Mouse (Mus musculus) inflammation-experienced regulatory T-cells, adult 6 months (primary cell): ENCODE measurements at regions not wholly inside any gene's neighbourhood (a gene's known extent, or its start where the extent isn't known, plus 50 kb on each side); places are given as distances from the start of the nearest gene placed in this dataset.
"Not testable (repeated sequence)": the region's sequence is repeated elsewhere in the genome, so short reads cannot be mapped to it uniquely, and the experiment has no call there.

Source experiments
- ATAC-seq: one replicate; pipeline ENCODE4 v1.8.0; 2017

DNA sequence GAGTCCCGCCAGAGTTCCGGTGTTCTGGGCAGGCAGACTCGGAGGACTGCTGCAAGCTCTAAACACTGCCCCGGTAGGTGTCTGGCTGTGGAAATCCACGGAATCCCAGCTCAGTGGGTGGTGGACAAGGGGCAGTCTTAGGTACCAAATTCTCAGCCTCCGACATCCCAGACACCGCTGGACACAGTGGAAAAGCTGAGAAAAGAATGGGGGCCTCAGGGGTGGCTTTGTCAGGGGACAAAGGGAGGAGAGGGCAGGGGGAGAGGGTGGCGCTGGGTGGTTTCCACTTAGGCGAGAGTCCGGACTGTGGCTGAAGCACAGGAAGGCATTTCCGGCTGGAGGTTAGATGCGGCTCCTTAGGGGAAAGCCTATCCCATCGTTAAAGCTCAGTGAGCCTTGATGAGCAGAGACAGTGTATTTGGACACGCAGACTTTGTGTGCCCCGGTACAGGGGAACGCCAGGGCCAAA is 217.5 kb upstream of the Zpld1 start:
- no peak for ATAC-seq

DNA sequence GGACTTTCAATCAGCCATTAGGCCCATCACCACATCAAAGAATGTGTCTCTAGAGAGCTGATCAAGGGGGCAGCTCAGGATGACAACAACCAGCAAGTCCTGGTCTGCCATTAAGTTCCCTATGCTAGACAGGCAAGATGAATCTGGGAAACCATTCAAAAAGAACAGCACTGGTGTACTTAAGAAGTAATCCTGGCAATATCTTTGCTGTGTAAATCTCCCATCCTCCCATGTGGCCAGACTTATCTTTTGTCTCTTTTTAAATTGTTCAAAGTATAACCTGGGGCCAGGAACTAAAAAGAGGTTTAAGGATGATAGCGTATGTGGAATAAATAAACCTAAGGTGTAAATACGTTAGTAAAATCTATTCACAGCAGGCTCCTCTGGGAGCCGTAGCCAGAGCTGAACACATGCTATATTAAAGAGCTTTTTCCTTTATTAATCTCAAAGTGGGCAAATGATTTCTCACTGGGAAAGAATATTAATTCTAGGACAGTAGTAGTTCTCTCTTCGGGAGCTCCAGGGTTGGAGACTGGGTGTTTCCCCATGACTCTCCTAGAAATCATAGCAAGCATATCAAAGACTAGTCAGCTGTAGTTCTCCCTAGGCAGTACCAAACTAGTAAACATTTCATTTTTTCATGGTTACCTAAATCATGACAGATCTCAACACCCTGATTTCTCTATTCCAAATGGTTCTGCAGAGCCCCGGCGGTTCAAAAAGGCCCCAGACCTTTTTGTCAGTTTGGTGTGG is 216.8 kb upstream of the Zpld1 start:
- ATAC-seq, result no peak

DNA sequence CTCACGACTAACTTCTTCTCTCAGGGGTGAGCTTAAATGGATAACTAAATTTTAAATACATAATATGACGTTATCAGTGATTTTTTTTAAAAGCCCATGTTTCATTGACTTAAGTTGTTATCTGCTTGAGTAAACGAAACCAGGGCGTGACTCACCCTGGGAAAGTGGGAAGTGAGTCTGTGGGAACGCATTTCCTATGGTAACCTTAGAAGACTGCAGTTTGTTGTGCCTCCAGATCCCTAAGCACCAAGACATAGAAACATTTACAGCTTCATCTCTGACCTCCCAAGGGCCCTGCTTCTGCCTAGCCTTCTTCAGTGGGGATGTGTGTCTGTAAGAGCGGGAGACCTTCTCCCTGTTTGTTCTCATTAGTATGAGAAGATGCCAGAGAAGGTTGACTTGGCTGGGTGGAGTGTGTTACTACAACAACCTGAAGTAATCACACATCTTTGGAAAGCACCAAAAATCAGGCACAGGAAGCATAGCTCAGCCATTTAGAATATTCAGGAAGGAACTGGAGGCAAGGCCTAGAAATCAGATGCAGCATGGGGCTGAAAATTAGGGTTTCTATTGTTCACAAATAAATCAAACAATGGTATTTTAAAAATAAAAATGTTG is 207.1 kb upstream of the Zpld1 start:
- ATAC-seq, result no peak

DNA sequence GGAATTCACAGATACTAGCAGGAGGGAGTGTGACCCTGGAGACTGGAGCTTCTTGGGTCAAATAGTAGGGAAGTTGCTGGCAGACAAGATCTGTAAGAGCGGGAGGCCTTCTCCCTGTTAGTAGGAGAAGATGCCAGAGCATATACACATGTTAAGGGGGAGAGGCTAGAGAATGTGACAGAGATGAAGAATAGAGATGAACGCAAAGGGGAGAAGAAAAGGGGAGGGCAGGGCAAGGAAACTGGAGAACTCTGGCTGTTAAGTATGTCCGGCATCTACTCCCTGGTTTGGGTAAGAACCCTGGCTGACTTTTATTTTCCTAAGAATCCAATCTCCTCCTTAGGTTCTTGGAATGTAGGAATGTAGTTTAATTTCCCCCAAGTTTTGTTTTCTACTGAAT is 206.5 kb upstream of the Zpld1 start:
- no peak for ATAC-seq

DNA sequence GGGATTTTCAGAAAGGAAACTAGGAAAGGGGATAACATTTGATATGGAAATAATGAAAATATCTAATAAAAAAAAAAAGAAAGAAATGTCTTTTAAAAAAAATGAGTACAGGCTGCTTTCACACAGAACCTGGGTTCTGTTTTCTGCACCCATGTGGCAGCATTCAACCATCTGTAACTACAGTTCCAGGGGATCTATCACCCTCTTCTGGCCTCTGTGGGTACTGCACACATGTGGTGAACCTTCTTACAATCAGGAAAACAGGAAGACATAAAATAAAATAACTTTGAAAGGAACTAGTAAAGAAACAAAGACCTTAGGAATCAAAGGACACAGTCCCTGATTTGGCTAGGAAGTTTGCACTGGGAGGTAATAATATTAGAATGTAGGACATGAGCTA is 205.5 kb upstream of the Zpld1 start:
- no peak for ATAC-seq

DNA sequence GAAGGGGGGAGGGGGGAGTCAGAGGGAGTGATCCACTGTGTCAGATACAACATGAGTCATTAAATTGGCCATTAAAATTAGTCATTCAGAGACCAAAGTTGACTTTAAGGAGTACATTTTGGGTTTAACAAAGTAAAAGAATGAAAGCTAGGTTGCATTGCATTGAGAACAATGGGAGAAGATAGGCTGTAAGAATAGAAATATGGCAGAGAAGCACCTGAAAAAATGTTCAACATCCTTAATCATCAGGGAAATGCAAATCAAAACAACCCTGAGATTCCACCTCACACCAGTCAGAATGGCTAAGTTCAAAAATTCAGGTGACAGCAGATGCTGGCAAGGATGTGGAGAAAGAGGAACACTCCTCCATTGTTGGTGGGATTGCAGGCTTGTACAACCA is 202.0 kb upstream of the Zpld1 start:
- not testable (repeated sequence) for ATAC-seq

DNA sequence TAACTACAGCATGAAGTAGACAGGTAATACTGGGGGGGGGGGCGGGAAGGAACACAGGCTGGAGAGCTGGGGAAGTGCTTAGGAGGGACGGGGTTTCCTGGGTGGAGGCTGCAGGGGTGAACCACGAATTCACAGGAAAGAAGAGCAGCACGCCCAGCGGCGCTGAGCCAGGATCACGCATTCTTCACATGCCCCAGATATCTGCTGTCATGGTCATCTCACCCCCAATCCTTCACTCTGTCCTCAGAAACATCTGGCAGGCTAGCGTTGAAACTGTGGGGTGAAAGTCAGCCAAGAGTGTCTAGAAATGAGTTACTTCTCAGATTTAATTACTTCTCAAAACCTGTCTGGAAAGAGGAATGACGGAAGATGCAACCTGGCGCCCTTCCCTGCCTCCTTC is 197.3 kb upstream of the Zpld1 start:
- ATAC-seq, result no peak

DNA sequence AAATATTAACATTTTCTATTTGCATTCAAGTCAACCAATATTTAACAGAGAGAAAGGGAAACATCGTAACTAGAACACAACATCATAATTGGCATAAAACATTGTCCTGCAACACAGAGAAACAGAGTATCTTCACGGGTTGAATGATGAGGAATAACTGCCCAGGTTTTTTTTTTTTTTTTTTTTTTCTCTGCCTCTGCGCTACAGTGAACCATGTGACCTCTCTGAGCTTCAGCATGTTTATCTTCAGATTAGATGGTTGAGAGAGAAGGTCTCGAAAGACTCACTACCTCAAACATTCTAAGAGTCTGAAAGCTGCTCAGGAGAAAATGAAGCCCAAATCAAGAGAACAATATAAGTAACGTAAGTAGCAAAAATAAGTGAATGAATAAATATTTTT is 196.4 kb upstream of the Zpld1 start:
- ATAC-seq, result no peak

DNA sequence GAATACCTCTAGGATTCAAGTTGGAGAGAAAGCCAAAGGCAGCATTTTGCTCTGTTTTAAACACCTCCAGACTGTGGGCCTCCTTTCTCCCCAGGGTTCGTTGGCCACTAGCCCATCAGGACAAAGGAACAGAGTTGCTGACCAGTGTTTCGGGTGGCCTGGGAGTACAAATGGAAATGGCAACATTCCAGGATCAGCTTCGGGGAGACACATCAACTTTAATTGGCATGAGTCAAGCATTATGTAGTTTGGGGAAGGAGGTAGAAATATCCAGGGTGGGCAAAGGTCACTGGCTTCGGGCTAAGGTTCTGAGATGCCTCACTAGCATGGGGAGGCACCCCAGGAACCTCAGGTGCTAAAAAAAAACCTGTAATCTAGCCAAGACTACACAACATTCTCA is 194.3 kb upstream of the Zpld1 start:
- no peak for ATAC-seq

DNA sequence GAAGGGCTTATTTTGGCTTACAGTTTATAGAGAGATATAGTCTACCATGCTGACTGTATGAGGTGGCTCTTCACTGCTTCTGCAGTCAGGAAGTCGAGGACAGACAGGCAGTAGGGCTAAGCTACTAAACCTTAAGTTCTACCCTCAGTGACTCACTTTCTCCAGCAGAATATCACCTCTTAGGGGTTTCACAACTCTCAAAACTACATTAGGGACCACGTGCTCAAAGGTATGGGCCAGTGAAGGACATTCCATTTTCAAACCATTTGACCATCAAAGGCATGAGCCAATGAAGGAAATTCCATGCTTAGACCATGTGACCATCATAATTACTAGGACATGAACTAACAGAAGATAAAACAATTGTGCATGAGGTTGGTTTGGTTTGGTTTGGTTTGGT is 186.6 kb upstream of the Zpld1 start:
- no peak for ATAC-seq

DNA sequence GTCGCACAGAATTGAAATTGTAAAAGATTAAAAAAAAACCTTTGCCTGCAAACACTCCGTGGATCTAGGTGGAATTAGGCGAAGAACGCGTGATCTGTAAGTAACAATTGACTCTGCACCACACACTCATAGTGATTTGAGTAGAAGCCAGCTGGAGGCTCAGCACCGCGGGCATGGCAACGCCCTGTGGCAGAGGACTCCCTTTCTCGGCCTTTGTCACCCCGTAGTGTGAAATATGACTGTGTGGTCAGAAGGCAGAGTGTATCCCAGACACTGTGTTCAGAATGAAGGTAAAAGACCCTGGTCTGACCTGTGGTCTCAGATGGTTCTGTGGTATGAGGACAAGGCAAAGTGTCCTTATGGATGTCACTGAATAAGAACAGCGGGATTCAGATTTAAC is 183.0 kb upstream of the Zpld1 start:
- no peak for ATAC-seq

DNA sequence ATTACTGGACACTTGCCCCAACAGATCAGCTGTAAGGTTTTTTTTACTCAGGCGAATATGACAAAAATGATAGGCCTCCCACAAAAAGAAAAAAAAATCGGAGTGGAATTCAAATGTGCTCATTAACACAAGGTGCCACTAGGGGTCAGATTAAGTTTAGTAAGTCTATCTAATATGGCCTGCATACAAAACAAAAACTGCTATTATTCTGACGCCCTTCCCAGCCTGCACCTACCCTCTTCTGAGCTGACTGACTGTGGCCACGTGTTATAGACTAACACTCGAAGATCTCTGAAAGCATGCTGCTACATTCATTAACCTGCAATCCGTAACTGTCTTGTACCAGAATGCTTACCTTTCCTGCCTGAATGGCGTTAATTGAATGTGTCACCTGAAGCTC is 182.5 kb upstream of the Zpld1 start:
- ATAC-seq, result peak; percentile 65

DNA sequence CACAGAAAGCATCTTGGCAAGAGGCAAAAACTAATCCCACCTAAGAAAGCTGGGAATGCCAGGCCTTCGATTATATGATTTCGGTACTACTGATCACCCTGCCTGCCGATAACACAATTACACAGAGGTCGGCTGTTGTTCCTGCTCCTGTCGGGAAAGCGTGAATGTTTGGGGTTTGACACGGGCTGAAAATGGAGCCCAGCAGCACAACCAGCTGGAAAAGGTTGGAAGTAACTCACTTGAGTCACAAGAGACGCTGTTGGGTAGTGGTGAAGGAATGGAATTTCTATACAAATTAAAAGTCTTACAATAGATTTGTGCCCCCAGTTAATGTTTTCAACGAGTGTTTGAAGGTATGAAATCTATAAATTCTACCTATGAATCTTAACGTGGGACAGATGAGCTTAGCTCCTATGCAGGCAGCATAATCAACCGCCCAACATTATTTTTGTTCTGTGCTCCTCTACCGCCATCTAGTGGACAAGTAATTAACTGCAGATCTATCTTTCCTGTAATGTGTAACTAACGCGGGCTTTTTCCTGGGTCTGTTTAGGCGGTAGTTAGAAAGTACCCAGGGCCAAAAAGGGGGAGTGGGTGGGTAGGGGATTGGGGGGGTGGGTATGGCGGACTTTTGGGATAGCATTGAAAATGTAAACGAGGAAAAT is 178.9 kb upstream of the Zpld1 start:
- peak; percentile 79 for ATAC-seq

DNA sequence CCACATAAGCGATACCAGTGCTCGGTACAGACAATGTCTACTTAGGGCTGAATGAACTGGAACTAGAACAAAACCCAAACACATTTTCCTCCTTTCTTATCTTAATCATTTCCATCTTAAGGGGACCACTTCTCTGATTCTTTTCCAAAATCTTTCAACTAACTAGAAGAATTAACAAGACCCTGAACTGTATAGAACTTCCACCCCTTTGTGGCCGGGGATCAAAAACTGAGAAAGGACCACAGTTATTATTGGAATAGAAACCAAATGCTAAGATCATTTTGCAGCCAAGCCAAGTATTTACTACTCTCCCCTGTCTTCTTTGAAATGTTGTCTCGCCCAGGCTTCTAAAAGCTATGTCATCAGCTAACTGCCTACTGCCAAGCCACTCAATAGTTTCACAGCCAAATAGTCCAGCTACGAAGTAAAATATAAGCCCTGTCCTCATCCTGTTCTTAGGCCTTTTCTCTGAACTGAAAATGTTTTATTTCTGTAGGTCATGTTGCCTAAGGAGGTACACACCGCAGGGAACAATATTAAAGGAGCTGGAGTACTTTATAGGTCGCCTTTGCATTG is 177.3 kb upstream of the Zpld1 start:
- no peak for ATAC-seq

DNA sequence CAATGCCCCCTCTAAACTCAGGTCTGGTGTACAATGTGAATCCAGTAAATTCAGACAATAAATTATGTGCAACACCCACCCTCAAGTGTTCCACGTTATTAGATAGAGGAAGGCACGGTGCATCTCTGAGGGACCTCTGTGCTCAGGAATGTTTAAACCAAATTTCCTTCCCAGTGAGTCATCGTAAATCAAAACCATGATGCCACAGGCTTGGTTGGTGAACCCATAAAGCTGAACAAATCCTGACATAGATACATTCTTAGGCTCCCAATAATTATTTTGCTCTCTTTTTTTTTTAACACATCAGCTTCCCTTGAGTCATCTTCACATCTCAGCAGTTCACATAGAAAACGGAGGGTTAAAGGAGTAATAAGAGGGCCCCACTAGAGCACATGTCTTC is 173.6 kb upstream of the Zpld1 start:
- no peak for ATAC-seq

DNA sequence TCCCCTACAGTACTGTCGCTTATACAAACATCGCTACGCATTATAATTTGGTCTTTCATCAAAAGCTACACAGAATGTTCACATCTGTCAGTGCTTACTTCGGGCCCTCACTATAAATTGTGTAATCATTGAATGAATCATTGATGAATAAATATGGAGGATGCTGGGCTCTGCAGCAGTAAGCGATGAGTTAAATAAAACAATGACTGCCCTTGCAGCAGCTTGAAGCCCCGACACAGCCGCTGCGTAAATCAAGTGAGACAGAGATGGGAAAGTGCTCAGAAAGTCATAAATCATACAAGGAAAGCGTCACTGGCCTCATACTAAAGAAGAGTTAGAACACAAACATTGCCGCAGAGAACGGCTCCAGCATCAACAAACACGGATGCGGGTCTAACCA is 172.9 kb upstream of the Zpld1 start:
- no peak for ATAC-seq

DNA sequence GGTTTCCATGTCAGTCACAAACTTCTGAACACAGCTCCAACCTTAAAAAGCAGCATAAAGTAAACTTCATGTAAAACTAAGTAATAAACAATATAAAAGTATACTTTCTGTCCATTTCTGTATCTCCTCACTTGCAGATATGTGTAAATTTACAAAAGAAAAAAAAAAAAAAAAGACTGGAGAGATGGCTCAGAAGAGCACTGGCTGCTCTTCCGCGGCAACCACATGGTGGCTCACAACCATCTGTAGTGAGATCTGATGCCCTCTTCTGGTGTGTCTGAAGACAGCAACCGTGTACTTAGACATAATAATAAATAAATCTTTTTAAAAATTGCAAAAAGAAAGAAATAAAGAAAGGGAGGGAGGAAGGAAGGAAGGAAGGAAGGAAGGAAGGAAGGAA is 171.9 kb upstream of the Zpld1 start:
- ATAC-seq, result no peak

DNA sequence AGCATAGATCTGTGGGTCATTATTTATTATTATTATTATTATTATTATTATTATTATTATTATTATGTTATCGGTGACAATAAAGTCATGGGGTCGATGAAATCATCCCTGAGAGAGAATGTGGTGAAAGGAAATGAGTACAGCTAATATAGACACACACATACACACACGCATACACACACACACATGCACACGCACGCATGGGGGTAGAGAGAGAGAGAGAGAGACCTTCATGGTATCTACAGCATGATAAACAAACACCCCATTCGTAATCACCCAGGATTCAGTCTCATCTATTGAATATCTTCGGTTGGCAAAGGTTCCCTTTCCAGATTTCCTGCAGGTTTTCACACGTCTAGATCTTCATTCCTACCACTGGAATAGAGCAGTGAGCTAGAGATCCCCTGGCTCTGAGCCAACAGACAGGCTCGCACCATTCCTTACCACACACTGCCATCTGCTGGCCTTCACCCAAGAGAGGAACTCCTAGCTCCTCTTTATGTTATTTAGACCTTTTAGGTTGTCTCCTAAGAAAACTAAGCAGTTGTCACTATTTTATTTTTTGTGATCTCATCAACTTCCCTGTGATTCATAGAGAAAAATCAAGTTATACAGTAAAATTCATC is 171.2 kb upstream of the Zpld1 start:
- ATAC-seq, result peak; percentile 58

DNA sequence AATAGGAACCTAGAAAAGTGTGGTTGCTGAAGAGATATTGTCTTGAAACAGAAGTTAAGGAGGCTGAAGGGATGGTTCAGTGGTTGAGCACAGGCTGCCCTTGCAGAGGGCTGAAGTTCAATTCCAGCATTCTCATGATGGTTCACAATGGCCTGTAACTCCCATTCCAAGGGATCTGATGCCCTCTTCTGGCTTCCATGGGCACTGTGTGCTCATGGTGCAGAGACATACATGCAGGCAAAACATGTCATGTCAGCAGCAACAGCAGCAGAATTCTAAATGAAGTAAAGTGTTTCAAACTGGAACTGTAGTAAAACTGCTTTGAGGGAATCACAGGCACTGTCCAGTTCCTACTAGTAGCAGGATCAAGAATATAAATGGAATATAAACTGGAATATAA is 162.7 kb upstream of the Zpld1 start:
- ATAC-seq, result no peak

DNA sequence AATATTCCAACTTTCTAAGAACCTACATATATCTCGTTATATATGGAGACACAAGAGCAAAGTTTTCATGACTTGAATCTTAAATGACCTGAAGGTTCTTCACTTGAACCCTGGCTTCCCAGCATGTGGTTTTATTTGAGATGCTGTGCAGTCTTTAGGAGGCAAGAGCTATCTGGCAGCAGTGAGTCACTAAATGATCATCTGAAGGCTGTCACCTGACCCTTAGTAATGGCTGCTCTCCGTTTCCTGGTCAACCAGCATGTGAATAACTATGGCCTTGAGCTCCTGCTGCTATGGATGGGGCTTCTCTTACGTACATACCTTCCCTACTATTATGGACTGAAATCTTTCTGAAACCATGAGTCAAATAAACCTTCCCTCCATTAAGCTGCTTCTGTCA is 149.8 kb upstream of the Zpld1 start:
- no peak for ATAC-seq

DNA sequence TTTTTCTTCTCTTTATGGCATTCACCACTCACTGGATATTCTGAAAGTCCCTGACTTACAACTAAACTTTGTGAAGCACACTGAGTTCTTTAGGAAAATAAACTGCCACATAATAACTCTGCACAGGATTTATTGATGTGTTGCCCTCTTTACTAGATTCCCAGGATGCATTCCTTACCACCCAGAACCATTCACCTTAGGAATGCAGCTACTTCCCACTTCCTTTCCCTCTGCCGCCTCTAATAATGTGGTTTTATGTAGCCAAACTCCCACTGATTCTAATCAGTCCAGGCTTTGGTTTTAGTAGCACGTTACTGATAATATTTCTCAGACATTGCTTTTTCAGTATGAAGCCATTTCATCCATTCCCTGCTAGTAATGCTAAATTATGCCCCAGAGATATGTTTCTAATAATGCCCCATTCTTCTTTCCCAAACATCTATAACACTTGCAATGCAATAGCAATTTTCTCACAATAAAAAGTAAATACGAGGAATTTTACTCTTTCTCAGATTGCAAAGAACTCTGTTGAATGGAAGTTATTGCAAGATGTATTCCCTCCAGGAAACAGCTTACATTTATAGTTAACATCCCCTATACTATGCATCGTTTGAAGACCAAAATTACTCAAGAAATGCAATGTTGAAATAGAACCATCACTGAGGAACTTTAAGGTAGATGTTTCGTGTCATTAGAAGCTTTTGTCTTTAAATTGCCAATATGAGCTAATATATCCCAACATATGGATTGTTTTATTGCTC is 145.2 kb upstream of the Zpld1 start:
- no peak for ATAC-seq

DNA sequence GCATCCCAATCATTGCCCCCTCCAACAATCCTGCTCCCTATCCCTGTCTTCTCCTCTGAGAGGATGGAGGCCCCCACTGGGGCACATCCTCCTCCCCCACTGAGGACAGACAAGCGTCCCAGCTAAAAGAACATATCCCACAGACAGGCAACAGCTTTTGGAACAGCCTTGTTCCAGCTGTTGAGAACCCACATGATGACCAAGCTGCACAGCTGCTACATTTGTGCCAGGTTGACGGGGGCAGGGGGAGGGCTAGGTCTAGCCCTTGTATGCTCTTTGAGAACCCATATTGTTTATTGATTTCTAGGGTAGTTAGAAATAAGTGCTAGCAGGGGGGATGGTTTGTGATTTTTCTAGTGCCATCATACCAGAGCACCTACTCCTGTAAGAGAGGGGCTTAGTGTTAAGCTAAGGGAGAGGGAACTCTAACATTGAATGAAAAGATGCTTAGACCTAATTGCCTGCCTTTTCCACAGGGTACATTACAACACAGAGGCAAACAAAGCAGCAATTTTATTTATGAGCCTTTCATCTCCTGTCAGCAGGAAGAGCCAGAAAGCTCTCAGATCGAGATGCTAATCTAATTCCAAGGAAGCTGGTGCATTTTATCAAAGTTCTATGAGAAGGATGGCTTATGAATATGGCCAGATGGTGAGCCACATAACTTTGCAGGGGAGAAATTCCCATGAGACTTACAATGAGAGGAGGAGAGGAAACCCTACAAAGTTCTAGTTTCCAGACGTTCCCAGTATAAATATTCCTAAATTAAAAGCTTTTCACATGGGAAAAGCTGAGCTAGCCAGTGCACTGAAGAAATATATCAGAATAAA is 137.6 kb upstream of the Zpld1 start:
- ATAC-seq, result no peak
